Mouse (Mus musculus) liver, adult 2 months (tissue): ENCODE data around the gene Spag5. TPM values are rescaled to one million over a fixed set of nuclear protein-coding genes. Genes with fewer than 3 reads are reported as not detected.
"Not testable (repeated sequence)": the region's sequence is repeated elsewhere in the genome, so short reads cannot be mapped to it uniquely, and the experiment has no call there.

Experiments
- DNase-seq: peaks from one replicate; pipeline ENCODE4 v3.0.0-alpha.2; 2011; ENCODE audit warnings: low read depth, low spot score; ENCODE audit errors: extremely low read depth
- H3K27ac ChIP-seq: fragments of 200-500 bp; replicated peaks from 2 replicates; pipeline ENCODE4 v1.5.1; 2012; ENCODE audit warnings: low read depth, mild to moderate bottlenecking, control low read depth, inconsistent platforms, low read length; ENCODE audit not compliant: insufficient read depth
- H3K27me3 ChIP-seq: fragments of 200-500 bp; 2 replicates; pipeline ENCODE4 v1.6.1; 2012; ENCODE audit warnings: mild to moderate bottlenecking, moderate library complexity, low read length, inconsistent platforms; ENCODE audit not compliant: control insufficient read depth, insufficient read depth
- H3K36me3 ChIP-seq: fragments of 200-500 bp; 2 replicates; pipeline ENCODE4 v1.6.1; 2012; ENCODE audit warnings: low read length, inconsistent platforms; ENCODE audit not compliant: control insufficient read depth, insufficient read depth
- H3K4me1 ChIP-seq: fragments of 200-500 bp; 2 replicates; pipeline ENCODE4 v1.6.1; 2011; ENCODE audit warnings: low read length; ENCODE audit not compliant: control insufficient read depth, insufficient read depth
- H3K4me3 ChIP-seq: fragments of 200-500 bp; 2 replicates; pipeline ENCODE4 v1.5.1; 2011; ENCODE audit warnings: low read depth, mild to moderate bottlenecking, control low read depth, low read length, moderate library complexity; ENCODE audit not compliant: insufficient read depth
- H3K79me2 ChIP-seq: fragments of 200-500 bp; 2 replicates; pipeline ENCODE4 v1.6.1; 2012; ENCODE audit warnings: inconsistent platforms, mild to moderate bottlenecking, low read length, moderate library complexity; ENCODE audit not compliant: control insufficient read depth, insufficient read depth
- H3K9ac ChIP-seq: fragments of 200-500 bp; 2 replicates; pipeline ENCODE4 v1.6.1; 2012; ENCODE audit warnings: low read depth, mild to moderate bottlenecking, control low read depth, inconsistent platforms, low read length
- CTCF ChIP-seq: fragments of 200-500 bp; IDR thresholded peaks from 2 replicates; pipeline ENCODE4 v1.5.1; 2011; ENCODE audit warnings: low read depth, low read length, control low read depth
- POLR2A ChIP-seq: fragments of 200-500 bp; IDR thresholded peaks from 2 replicates; pipeline ENCODE4 v1.6.1; 2011; ENCODE audit warnings: low read length, control low read depth; ENCODE audit not compliant: insufficient read depth; ENCODE audit errors: extremely low read depth
- WGBS: fragments of 180-500 bp; shearing (Covaris S2); methylation state at CpG from one replicate; pipeline ENCODE4 v1.1.7; 2018; 5-methylcytosine and 5-hydroxymethylcytosine counted together
- polyA plus RNA-seq: library from polyadenylated mRNA; depleted of rRNA; stranded (reverse); fragments of >200 nt; gene quantifications from 2 replicates; pipeline ENCODE4 v1.2.3, GENCODE M21; 2012
- total RNA-seq: library from RNA; depleted of rRNA; stranded (reverse); fragments of >200 nt; gene quantifications from 2 replicates; pipeline ENCODE4 v1.2.3, GENCODE M21; 2014

Gene Spag5
- total and polyA plus RNA-seq, 2 experiments: 0.15 to 0.83 TPM

GRCm38 (mm10) chr11:78265571-78265970 is 35.8 kb upstream of the Spag5 start:
- Histone ChIP-seq H3K4me1 (no peaks in the 10 kb centered on the region), H3K36me3 (peaks cover 59% of the 10 kb centered on the region), H3K79me2 (peaks cover 7% of the 10 kb centered on the region; the same call in 1 of the 2 replicates), H3K27ac (no peak overlapping the region), H3K4me3 (no peak overlapping the region), H3K27me3 (no peaks in the 10 kb centered on the region), H3K9ac (no peak overlapping the region)
- WGBS: 89% methylated on average over 6 of the region's 6 CpGs
- TF ChIP-seq POLR2A (no peak), CTCF (no peak)
- DNase-seq: no peak

DNA sequence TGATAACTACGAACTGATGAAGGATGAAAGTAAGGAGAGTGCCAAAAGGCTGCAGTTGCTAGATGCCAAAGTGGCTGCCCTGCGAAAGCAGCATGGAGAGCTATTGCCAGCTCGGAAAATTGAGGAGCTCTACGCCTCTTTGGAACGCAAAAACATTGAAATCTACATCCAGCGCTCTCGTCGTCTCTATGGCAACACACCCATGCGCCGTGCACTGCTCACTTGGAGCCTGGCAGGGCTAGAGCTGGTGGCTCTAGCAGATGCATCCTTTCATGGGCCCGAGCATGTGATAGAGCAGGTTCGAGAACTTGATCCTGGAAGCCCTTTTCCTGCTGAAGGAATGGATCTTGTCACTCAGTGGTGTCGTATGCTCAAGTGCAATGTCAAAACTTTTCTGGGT is 29.3 kb upstream of the Spag5 start:
- Histone ChIP-seq H3K9ac (no peak overlapping the region), H3K27ac (no peak overlapping the region), H3K4me1 (no peaks in the 10 kb centered on the region), H3K27me3 (no peaks in the 10 kb centered on the region), H3K36me3 (peaks cover 81% of the 10 kb centered on the region), H3K4me3 (no peak overlapping the region), H3K79me2 (no peaks in the 10 kb centered on the region)
- TF ChIP-seq CTCF: no peak
- no peak for TF ChIP-seq POLR2A
- DNase-seq: no peak
- 93% methylated on average over 13 of the region's 13 CpGs for WGBS

DNA sequence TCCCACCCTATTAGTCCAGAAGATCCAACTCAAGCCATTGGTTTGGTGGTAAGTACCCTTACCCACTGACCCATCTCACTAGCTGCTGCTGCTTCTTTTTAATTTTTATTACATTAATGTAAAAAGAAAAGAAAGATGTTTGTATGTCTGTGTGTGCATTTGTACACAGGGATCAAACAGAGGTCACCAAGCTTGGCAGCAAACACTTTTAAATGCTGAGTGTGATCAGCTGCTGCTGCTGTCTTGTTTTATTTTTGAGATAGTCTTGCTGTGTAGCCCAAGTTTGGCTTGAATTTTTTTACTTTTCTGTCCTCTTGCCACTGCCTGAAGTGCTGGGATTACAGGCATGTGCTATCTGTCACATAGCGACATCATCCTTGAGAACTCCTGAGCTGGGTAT is 25.7 kb upstream of the Spag5 start:
- Histone ChIP-seq H3K27ac (no peak overlapping the region), H3K27me3 (no peaks in the 10 kb centered on the region), H3K4me3 (no peak overlapping the region), H3K79me2 (no peaks in the 10 kb centered on the region), H3K36me3 (peaks cover 87% of the 10 kb centered on the region), H3K4me1 (no peaks in the 10 kb centered on the region), H3K9ac (no peak overlapping the region)
- DNase-seq: no peak
- TF ChIP-seq CTCF: no peak
- no peak for TF ChIP-seq POLR2A
- 100% methylated on average over 1 of the region's 1 CpGs for WGBS

- peaks cover 90% of the 10 kb centered on the region for H3K36me3 ChIP-seq
- not testable (repeated sequence) for H3K4me3 ChIP-seq, H3K27me3 ChIP-seq, H3K27ac ChIP-seq, H3K4me1 ChIP-seq, H3K79me2 ChIP-seq, DNase-seq, H3K9ac ChIP-seq
- 95% methylated on average over 4 of the region's 4 CpGs for WGBS
- peak; percentile 30; the same call in 1 of the 2 replicates for TF ChIP-seq CTCF
Measured at GRCm38 (mm10) chr11:78276169-78276568, 25.2 kb upstream of the Spag5 start.

GRCm38 (mm10) chr11:78278853-78279252 is 22.5 kb upstream of the Spag5 start:
- no peaks in the 10 kb centered on the region for H3K79me2 ChIP-seq
- TF ChIP-seq CTCF (no peak), POLR2A (no peak)
- no peaks in the 10 kb centered on the region for H3K4me1 ChIP-seq
- no peak overlapping the region for H3K27ac ChIP-seq
- H3K27me3 ChIP-seq: no peaks in the 10 kb centered on the region
- H3K4me3 ChIP-seq: no peak overlapping the region
- 80% methylated on average over 7 of the region's 7 CpGs for WGBS
- H3K36me3 ChIP-seq: peaks cover 90% of the 10 kb centered on the region
- no peak overlapping the region for H3K9ac ChIP-seq
- no peak for DNase-seq

- TF ChIP-seq POLR2A (no peak), CTCF (no peak)
- DNase-seq: no peak
- H3K27ac ChIP-seq: no peak overlapping the region
- 92% methylated on average over 4 of the region's 4 CpGs for WGBS
- no peaks in the 10 kb centered on the region for H3K27me3 ChIP-seq
- no peaks in the 10 kb centered on the region for H3K4me1 ChIP-seq
- H3K9ac ChIP-seq: no peak overlapping the region
- H3K36me3 ChIP-seq: peaks cover 89% of the 10 kb centered on the region
- no peak overlapping the region for H3K4me3 ChIP-seq
- no peaks in the 10 kb centered on the region for H3K79me2 ChIP-seq
Measured at GRCm38 (mm10) chr11:78279586-78279985, 21.7 kb upstream of the Spag5 start.
